Mouse (Mus musculus) right cerebral cortex, postnatal 14 days (tissue): Measurements from ENCODE around the gene Prkab2.
A peak's percentile ranks its signal among the peaks of the same experiment; 100 is the strongest.

Source experiments
- DNase-seq: peaks from one replicate; pipeline ENCODE4 v3.0.0; 2022

Gene Prkab2

DNA sequence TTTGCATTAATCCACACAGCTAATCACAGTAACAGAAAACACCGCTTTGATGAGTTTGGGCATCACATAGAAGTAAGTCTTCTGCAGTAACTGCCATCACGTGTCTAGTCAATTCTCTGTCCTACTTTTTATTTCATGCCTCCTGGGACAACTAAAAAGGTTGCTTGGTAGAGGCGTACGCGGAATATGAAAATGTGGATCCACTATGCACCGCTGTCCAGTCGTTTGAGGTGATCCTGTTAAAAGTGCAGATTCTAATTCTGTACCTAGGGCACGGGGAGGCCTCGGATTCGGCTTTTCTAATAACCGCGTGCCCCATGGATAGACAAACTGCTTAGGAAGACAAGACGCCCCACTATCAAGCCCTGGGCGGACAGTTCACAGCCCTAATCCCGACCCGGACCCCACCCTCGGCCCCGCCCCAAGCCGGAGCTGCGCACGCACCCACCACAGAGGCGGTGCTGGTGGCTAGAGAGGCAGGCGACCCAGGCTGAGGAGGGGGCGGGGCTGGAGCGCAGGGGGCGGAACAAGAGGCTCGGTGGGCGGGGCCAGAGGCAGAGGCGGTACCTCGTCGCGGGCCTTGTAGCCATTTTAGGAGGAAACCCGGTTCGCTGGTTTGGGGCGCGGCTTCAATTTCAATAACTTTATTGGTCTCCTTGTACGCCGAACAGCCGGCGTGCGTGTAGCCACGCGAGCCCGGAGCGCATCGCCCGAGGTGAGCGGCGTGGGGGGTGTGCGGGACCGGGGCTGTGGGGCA is at the start of gene Prkab2:
Gene Prkab2, plus strand, starts transcription at position 539 of the 757 bp plus-strand sequence.
- DNase-seq: peak; percentile 100

DNA sequence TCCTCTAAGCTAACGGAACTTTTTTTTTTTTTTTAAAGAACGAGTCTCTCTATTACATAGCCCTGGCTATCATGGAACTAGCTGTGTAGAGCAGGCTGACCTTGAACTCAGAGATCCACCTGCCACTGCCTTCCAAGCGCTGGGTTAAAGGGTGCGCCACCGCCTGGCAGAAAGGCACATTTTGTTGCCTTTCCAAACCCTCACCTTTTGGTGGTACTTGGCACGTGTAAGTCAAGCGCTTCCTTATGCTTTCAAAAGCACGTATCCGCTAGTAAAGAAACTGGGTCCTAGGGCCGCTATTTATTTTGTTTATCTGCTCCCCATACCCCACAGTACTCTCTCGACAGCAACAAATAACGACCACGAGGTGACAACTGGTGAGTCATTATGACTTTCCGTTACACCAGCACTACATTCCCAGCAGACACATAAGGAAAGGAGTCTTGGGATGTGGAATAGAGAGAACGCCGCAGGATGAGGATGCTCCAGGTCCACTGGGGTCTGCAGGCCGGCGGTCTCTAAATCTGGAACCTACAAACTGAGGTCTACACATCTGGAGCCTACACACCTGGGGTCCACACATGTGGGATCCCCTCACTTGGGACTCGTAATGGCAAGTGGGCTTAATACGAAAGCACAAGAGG is 48.7 kb upstream of the Prkab2 start:
- no peak for DNase-seq

DNA sequence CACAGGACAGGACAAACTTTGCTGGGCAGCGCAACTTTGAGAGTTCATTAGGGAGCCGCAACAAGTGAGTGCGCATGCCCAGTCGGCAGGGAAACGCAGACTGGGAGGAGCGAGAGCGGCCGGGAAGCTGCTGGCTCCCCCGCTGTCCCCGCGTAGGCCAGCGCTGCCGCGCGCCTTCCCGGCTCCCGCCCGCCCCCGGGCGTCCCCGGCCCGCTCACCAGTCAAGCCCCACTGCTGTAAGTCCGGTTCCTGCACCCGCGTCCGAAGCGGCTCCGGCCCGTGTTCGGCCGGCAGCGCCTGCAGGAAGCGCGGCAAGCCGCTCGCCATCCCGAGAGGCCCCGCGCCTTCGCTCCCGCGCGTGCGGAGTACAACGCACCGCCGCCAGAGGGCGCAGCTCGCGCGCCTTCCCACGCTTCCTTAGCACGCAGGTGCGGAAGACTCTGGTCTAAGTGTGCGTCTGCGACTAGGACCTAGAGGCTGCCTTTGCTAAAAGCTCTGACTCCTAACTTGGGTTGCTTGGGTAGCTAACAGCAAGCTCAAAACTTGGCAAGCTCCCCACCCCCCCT is 48.1 kb upstream of the Prkab2 start, which contains the start of gene Chd1l:
Gene Chd1l, minus strand, starts transcription at position 359 of the 566 bp plus-strand sequence.
- DNase-seq: peak; percentile 91

- no peak for DNase-seq
Measured at GRCm38 (mm10) chr3:97611021-97611420, 47.0 kb upstream of the Prkab2 start.

GRCm38 (mm10) chr3:97615154-97615553 is 42.8 kb upstream of the Prkab2 start:
- no peak for DNase-seq

- no peak for DNase-seq
Measured at GRCm38 (mm10) chr3:97615933-97616332, 42.1 kb upstream of the Prkab2 start.

GRCm38 (mm10) chr3:97617091-97617825 is 40.7 kb upstream of the Prkab2 start:
- no peak for DNase-seq

DNA sequence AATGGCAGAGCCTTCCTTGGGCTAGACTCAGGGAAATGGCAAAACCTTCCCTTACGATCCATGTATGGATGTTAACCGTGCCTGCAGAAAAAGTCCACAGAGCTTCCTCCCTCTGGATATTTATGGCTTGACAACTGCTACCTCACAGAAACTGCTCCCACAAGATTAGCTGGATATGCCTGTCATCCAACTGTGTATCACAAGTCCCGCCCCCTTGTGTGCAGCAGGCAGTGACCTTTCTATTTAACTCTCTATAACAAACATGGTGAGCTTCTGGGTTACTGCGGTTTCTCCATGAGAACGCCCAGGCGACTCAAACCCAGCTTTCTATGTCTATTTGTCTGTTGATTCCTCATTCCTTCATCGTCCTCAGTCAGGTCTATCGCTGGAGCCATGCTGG is 40.1 kb upstream of the Prkab2 start:
- DNase-seq: no peak

DNA sequence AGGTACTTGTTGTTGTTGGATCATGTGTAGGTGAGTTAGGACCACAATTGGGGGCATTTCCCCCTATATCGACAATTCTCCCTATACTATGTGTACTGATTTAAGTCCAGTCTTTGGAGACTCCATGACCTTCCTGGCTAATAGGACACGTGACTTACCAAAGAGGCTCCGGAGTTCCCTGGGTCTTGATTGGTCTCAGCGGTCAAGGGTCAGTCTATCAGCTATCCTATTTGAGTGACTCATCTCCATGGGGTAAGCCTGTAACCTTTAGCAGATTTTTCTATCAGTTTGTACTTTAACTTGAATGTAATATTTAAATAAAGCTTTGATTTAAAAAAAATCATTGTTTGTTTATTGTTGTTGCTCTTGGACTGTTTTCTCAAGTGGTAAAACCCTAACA is 37.3 kb upstream of the Prkab2 start:
- DNase-seq: no peak

GRCm38 (mm10) chr3:97624611-97625010 is 33.4 kb upstream of the Prkab2 start:
- no peak for DNase-seq

DNA sequence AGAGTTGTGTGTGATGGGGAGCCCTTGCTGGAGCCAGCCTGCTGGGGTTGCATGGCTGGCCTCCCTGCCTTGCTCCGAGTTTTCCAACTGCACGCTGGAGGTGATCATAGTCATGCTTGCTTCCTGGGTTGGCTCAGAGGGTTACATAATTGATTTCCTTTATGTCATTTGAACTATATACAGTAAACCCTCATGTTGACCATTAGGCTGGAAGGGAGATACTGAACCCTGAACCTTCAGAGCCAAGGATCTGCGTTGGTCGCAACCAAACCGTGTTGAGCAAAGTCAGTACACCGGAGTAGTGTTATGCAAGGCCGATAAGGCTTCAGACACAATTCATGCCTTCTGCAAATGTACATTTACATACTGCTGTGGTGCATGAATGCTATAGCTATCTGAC is 30.1 kb upstream of the Prkab2 start:
- no peak for DNase-seq

DNA sequence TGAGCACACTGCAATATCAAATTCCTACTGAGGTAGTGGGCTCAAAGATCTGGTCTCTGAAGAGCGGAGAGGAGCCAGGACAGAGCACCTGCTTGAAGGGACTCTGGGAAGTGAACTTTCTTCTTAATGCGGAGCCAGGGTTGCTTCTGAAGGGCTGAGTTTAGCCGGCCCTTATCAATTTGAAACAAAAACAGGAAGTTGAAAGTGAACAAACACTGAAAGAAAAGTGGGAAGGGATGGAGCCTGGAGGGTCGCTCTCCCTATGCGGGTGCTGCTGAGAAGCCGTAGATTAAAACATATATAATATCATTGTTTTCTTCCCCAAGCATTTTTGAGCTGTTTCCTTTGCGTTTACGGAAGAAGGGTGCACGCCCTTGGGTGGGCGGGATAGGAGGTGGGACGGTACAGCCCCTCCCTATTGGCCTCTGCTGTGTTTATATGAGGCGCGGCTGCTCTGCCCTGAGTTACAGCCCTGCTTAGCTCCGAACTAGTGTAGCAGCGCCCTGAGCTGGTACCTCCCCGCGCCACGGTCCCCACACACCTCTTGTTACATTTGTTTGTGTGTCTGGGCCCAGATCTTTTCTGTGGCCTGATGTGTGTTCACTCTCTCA is 29.5 kb upstream of the Prkab2 start, which contains the start of gene Fmo5:
Gene Fmo5, plus strand, starts transcription at position 414 of the 611 bp plus-strand sequence.
- no peak for DNase-seq

GRCm38 (mm10) chr3:97629941-97630340 is 28.1 kb upstream of the Prkab2 start:
- DNase-seq: no peak

GRCm38 (mm10) chr3:97630746-97631145 is 27.2 kb upstream of the Prkab2 start:
- no peak for DNase-seq

DNA sequence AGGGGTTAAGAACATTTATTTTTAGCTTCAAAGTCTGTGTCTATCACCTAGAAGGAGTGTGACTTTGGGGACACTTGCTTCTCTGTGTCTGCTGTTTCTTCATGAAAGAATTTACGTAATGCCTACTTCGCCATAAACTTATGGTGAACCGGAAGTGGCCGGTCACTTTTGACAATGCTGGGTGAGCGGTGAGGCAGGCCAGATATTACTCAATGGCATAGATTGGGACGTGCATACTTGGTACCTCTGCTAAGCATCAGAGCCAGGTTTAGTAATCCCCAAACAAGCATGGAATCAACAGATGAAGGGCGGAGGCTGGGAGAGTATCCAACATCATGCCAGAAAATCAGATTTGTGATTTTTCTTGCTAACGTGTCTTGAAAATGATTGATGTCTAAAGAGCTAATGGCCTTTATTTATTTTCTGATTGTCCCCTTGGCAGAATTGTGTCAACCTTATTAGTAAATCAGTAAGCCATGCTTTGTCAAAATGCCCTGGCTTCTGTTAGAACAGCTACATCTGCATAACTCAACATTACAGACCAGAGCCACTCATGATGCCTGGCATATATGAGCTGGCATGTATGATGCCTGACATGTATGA is 26.6 kb upstream of the Prkab2 start:
- no peak for DNase-seq

GRCm38 (mm10) chr3:97633456-97633855 is 24.5 kb upstream of the Prkab2 start:
- DNase-seq: no peak

DNA sequence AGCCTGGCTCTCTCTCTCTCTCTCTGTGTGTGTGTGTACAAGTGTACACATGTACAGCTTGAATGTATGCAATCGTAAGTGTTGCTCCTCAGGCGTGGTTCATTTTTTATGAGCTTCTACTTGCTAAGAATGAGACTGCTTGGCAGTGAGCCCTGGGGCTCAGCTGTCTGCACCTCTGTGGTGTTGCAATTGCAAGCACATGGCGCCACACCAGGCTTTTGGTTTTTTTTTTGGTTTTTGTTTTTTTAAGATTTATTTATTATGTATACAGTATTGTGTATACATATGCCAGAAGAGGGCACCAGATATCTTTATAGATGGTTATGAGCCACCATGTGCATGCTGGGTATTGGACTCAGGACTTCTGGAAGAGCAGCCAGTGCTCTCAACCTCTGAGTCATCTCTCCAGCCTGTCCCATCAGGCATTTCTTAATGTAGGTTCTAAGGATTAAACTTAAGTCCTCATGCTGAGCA is 23.7 kb upstream of the Prkab2 start:
- no peak for DNase-seq

DNA sequence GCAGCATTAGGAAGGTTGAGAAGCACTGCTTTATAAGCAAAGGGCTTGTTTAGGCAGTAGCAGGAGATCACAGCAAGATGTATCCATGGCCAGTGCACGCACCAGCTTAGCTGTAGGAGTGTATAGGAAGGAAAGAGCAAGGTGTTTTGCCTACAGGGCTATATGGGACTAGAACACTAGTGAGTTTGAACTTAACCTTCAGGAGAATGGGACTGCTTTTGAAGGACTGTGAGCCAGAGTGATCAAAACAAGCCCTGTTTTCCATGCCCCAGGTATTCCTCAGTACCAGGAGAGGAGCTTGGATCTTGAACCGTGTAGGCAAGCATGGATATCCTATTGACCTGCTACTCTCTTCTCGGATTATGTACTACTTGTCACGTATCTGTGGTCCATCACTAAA is 16.6 kb upstream of the Prkab2 start:
- DNase-seq: no peak

DNA sequence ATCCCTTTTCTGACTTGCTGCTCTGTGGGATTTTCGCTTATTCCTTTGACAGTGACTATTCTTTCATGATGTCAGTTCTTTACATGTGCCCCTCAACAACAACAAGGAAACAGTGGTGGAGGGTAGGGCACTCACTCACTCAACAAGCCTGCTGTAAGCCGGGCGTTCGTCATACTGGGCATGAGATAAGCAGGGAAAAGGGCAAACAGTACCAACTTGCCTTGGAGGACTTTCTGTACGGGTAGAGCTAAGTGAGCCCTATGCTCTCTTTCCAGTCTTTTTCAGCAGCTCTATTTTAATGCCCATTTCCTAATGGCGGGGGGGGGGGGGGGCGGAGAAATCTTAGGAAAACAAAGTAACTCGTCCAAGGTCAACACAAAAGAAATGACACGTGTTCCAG is 16.0 kb upstream of the Prkab2 start:
- DNase-seq: no peak

DNA sequence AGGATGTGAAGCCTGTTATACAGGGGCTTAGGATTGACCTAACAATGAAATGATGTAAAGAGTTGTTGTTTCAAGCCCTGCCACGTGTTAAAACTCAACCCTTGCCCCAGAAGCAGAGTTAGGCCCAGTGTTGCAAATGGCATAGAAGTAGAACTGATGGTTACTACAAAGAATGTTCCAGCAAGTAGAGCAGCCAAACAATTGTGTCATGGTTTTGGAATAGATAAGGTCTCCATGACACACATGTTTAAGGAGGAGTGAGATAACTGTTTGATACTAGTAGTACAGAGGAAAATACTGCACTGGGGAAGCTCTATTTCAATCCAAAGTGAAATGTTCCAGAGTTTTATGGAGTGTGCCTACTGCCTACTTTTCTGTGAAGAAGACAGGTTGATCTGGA is 9.5 kb upstream of the Prkab2 start:
- no peak for DNase-seq

DNA sequence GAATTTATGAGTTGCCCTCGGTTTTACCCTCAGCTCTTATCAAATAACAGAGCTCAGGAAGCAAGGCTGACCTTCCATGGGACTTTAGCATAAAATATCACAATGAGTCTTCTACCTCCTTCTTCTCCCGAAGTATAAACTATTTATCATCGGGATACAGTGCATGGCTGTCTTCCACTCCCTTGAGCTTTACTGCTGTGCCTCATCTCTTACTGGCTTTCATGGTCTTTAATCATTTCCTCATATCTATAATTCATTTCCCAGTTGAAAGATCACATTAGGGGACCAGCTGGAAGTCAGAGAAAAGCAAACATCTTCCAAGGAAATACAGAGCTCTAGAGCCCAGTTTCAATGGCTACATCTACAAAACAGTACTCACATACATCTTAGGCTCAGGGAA is 9.0 kb upstream of the Prkab2 start:
- DNase-seq: no peak

GRCm38 (mm10) chr3:97649469-97649868 is 8.5 kb upstream of the Prkab2 start:
- no peak for DNase-seq
